Mouse (Mus musculus): ENCODE results near the gene Gm47791.

Gm47791 gene

DNA sequence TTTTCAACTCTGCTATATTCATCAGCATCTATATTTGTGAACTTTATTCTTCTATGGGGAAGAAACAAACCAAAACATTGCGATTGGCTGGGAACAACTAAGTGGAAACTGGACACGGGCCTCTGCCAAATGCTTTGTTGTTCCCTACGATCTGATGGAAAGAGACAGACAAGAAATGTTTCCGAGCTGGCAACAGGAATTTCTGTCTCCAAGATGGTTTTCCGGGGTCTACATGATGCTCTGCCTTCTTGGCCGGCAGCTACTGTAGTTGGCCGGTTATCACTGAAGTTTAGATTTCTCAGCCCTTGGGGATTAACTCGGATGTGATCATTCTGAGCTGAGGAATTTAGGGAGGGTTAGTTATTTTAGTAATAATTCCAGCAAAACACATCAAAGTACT lies 35.3 kb upstream of the Gm47791 start:
- Histone ChIP-seq H3K36me3 (ENCODE audit: insufficient read depth, low read length) (no peaks in the 10 kb centered on the region), H3K4me1 (replicated peaks; ENCODE audit: low read depth, low read length) (peaks cover 6% of the 10 kb centered on the region), H3K9me3 (ENCODE audit: low read length) (no peaks in the 10 kb centered on the region), H3K4me3 (replicated peaks; ENCODE audit: low read length) (no peak overlapping the region), H3K27me3 (ENCODE audit: insufficient read depth, low read length) (peaks cover 6% of the 10 kb centered on the region)
- TF ChIP-seq NANOG (IDR thresholded peaks at IDR 0.05; ENCODE audit: borderline replicate concordance, low read length): no peak
- TF ChIP-seq POU5F1 (IDR thresholded peaks at IDR 0.05; ENCODE audit: borderline replicate concordance, low read length): no peak
- no peak for TF ChIP-seq CTCF (conservative IDR thresholded peaks at IDR 0.05; ENCODE audit: low read length)

DNA sequence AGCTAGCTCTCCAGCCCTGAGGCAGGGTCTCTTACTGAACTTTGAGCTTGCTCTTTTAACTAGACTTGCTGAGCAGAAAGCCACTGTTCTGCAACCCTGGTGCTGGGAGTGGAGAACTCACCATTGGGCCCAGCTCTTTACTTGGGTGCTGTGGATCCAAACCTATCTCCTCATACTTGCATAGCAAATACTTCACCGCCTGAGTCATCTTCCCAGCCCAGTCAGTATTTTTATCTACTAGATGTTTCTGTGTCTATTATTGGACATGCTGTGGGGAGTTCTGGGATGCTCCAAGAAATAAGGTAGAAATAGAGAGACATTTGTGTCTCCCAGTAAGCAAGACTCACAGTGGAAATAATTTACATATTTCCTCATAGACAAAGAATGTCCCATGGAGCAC lies 33.0 kb upstream of the Gm47791 start:
- TF ChIP-seq CTCF (conservative IDR thresholded peaks at IDR 0.05; ENCODE audit: low read length): no peak
- H3K27me3 ChIP-seq (ENCODE audit: insufficient read depth, low read length): peaks cover 16% of the 10 kb centered on the region
- peaks cover 6% of the 10 kb centered on the region; the same call in 1 of the 2 replicates for H3K4me1 ChIP-seq (replicated peaks; ENCODE audit: low read depth, low read length)
- no peak overlapping the region for H3K4me3 ChIP-seq (replicated peaks; ENCODE audit: low read length)
- H3K36me3 ChIP-seq (ENCODE audit: insufficient read depth, low read length): no peaks in the 10 kb centered on the region
- no peaks in the 10 kb centered on the region for H3K9me3 ChIP-seq (ENCODE audit: low read length)

DNA sequence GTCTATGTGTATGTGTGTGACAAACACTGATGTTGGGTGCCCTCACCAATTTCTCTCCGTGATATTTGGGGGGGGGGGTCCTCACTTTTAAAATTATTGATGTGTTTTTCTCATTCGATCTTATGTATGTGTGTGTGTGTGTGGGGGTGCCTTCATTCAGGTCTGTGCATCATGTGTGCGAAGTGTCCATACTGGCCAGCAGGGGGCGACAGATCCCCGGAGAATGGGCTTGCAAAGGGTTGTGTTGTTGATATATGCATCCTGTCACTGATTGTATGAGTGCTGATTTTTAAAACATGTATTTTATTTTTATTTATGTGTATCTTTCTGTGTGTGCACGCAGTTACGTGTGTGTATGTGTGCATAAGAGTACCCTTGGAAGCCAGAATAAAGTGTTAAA lies 32.6 kb upstream of the Gm47791 start:
- TF ChIP-seq POU5F1 (IDR thresholded peaks at IDR 0.05; ENCODE audit: borderline replicate concordance, low read length) (no peak), CTCF (conservative IDR thresholded peaks at IDR 0.05; ENCODE audit: low read length) (peak; percentile 57), NANOG (IDR thresholded peaks at IDR 0.05; ENCODE audit: borderline replicate concordance, low read length) (no peak)
- no peak overlapping the region for H3K4me3 ChIP-seq (replicated peaks; ENCODE audit: low read length)
- peaks cover 6% of the 10 kb centered on the region; the same call in 1 of the 2 replicates for H3K4me1 ChIP-seq (replicated peaks; ENCODE audit: low read depth, low read length)
- H3K9me3 ChIP-seq (ENCODE audit: low read length): no peaks in the 10 kb centered on the region
- H3K36me3 ChIP-seq (ENCODE audit: insufficient read depth, low read length): no peaks in the 10 kb centered on the region
- H3K27me3 ChIP-seq (ENCODE audit: insufficient read depth, low read length): peaks cover 16% of the 10 kb centered on the region

DNA sequence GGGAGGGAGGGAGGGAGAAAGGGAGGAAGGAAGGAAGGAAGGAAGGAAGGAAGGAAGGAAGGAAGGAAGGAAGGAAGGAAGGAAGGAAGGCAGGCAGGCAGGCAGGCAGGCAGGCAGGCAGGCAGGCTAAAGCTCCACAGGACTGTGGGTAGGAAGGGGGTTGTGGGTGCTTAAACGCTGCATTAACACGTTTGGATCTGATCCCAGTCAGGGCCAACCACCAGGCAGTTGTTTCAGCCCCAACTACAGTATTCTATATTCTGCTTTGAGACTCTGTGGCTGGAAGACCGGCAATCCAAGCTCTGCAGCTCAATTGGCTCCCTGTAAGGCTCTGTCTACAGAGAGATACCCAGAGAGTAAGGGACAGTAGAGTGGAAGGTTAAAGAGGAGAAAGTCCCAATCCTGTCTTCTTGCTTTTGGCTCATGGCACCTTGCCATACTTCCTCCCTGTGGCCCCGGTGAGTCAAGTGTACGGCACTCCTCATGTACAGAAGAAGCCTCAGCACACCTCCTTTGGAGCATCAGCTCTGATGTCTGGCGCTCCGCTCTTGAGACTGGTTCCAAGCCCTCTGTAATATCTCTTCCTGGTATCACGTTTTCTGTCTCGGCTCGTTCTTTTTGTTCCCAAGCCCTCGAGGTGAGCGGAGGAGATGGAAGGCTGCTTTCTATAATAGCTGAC lies 30.2 kb upstream of the Gm47791 start:
- Histone ChIP-seq H3K27me3 (ENCODE audit: insufficient read depth, low read length) (peaks cover 18% of the 10 kb centered on the region), H3K9me3 (ENCODE audit: low read length) (no peaks in the 10 kb centered on the region), H3K4me3 (replicated peaks; ENCODE audit: low read length) (no peak overlapping the region), H3K4me1 (replicated peaks; ENCODE audit: low read depth, low read length) (peaks cover 6% of the 10 kb centered on the region; the same call in 1 of the 2 replicates), H3K36me3 (ENCODE audit: insufficient read depth, low read length) (no peaks in the 10 kb centered on the region)
- TF ChIP-seq NANOG (IDR thresholded peaks at IDR 0.05; ENCODE audit: borderline replicate concordance, low read length) (no peak), CTCF (conservative IDR thresholded peaks at IDR 0.05; ENCODE audit: low read length) (no peak), POU5F1 (IDR thresholded peaks at IDR 0.05; ENCODE audit: borderline replicate concordance, low read length) (no peak)

DNA sequence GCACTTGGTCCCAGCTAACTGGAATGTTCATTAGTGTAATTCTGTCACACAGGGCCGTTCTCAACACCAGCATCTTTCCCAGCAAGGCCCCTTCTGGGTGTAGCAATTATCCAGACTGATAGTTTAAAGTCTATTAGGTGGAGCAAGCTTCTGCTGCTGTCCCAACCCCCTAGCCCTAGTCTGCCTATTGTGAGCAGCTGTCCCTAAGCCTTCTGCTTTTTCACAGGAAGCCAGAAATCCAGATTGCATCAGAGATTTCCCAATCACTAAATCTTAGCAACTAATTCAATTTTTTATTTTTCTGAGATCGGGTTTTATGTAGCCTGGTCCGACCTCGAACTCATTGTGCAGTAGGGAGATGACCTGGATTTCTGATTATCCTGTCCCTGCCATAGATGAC lies 27.9 kb upstream of the Gm47791 start:
- H3K9me3 ChIP-seq (ENCODE audit: low read length): no peaks in the 10 kb centered on the region
- H3K4me1 ChIP-seq (replicated peaks; ENCODE audit: low read depth, low read length): peaks cover 2% of the 10 kb centered on the region; the same call in 1 of the 2 replicates
- TF ChIP-seq CTCF (conservative IDR thresholded peaks at IDR 0.05; ENCODE audit: low read length) (no peak), POU5F1 (IDR thresholded peaks at IDR 0.05; ENCODE audit: borderline replicate concordance, low read length) (no peak), NANOG (IDR thresholded peaks at IDR 0.05; ENCODE audit: borderline replicate concordance, low read length) (no peak)
- H3K36me3 ChIP-seq (ENCODE audit: insufficient read depth, low read length): no peaks in the 10 kb centered on the region
- H3K27me3 ChIP-seq (ENCODE audit: insufficient read depth, low read length): peaks cover 22% of the 10 kb centered on the region
- H3K4me3 ChIP-seq (replicated peaks; ENCODE audit: low read length): no peak overlapping the region

DNA sequence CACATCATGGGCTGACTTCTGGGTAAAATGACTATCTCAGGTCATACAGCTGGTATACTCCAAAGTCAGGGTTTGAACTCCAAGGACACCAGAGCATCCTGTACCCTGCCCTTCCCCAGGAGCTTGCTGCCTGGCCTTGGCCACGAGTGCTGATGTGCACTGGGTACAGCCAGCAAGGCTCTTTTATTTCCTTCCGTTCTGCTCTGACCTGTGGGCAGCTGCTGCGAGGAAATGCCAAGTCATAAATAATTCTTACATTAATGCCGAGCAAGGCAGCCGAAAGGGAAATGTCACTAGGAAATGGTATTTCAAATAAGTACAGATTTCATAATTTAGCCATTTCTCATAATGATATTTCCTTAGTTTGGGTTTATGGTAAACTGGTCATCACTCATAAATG lies 27.3 kb upstream of the Gm47791 start:
- Histone ChIP-seq H3K9me3 (ENCODE audit: low read length) (no peaks in the 10 kb centered on the region), H3K36me3 (ENCODE audit: insufficient read depth, low read length) (no peaks in the 10 kb centered on the region), H3K27me3 (ENCODE audit: insufficient read depth, low read length) (peaks cover 22% of the 10 kb centered on the region), H3K4me3 (replicated peaks; ENCODE audit: low read length) (no peak overlapping the region), H3K4me1 (replicated peaks; ENCODE audit: low read depth, low read length) (no peaks in the 10 kb centered on the region)
- no peak for TF ChIP-seq NANOG (IDR thresholded peaks at IDR 0.05; ENCODE audit: borderline replicate concordance, low read length)
- TF ChIP-seq POU5F1 (IDR thresholded peaks at IDR 0.05; ENCODE audit: borderline replicate concordance, low read length): no peak
- no peak for TF ChIP-seq CTCF (conservative IDR thresholded peaks at IDR 0.05; ENCODE audit: low read length)

DNA sequence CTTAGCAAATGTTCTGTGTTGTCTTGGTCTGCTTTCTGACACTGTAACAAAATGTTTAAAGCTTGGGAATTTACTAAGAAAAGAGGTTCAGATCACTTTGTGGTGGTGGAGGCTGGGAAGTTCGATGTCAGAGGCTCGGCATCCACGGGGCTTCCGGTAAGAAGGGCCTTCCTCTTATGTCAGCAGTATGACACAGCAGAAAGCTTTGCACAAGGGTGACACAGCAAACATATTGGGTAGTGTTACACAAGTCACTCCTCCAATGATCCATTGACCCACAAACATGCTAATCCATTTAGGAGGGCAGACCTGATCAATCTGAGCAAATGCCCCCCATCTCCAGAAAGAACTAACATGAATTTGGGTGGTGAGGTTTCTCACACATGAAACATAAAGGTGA lies 26.0 kb upstream of the Gm47791 start:
- H3K36me3 ChIP-seq (ENCODE audit: insufficient read depth, low read length): no peaks in the 10 kb centered on the region
- no peak for TF ChIP-seq POU5F1 (IDR thresholded peaks at IDR 0.05; ENCODE audit: borderline replicate concordance, low read length)
- no peak for TF ChIP-seq NANOG (IDR thresholded peaks at IDR 0.05; ENCODE audit: borderline replicate concordance, low read length)
- no peak for TF ChIP-seq CTCF (conservative IDR thresholded peaks at IDR 0.05; ENCODE audit: low read length)

DNA sequence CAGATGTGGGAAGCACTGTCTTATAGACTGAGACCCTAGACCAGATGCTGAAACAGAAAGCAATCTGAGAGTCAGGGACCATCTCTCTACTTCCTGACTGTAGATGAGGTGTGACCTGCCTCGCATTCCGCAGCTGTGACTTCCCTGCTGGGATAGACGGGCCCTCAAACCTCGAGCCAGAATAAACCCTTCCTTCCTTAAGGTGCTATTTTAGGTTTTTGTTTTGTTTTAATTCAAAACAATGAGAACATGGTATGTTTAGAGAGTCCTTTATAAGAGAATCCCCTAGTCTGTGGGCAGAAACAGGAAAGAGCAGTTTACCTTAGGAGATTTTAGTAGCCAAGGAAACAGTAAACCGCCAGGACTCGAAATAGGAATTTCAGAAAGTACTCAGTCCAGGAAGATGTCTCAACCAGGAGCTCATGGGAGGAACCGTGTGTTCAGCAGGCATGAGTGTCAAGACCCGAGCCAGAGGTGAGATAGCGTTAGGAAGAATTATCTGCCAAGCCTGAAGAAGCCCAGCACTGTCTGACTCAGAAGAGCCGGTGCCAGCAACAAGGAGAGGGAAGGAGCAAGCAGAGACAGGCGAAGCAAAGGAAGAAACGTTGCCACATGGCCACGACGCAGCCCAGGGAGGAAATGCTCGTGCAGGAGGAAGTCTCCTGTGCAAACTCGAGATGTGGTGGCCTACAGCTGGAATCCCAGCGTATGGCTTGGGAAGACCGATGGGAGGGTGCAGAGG lies 24.8 kb upstream of the Gm47791 start:
- no peak for TF ChIP-seq CTCF (conservative IDR thresholded peaks at IDR 0.05; ENCODE audit: low read length)
- TF ChIP-seq POU5F1 (IDR thresholded peaks at IDR 0.05; ENCODE audit: borderline replicate concordance, low read length): no peak
- no peak for TF ChIP-seq NANOG (IDR thresholded peaks at IDR 0.05; ENCODE audit: borderline replicate concordance, low read length)
- no peaks in the 10 kb centered on the region for H3K4me1 ChIP-seq (replicated peaks; ENCODE audit: low read depth, low read length)
- no peak overlapping the region for H3K4me3 ChIP-seq (replicated peaks; ENCODE audit: low read length)
- no peaks in the 10 kb centered on the region for H3K9me3 ChIP-seq (ENCODE audit: low read length)
- peaks cover 14% of the 10 kb centered on the region for H3K27me3 ChIP-seq (ENCODE audit: insufficient read depth, low read length)
- H3K36me3 ChIP-seq (ENCODE audit: insufficient read depth, low read length): no peaks in the 10 kb centered on the region

More for the DNA sequence above, 26.0 kb upstream of the Gm47791 start:
- Histone ChIP-seq H3K4me3 (replicated peaks; ENCODE audit: low read length) (no peak overlapping the region), H3K9me3 (ENCODE audit: low read length) (no peaks in the 10 kb centered on the region), H3K27me3 (ENCODE audit: insufficient read depth, low read length) (peaks cover 22% of the 10 kb centered on the region), H3K4me1 (replicated peaks; ENCODE audit: low read depth, low read length) (no peaks in the 10 kb centered on the region)
